Mouse (Mus musculus): Measurements from ENCODE around the gene Btnl10. TPM values are rescaled to one million over a fixed set of nuclear protein-coding genes. Genes with fewer than 3 reads are reported as not detected.

Btnl10 gene
- polyA plus RNA-seq, 3 experiments from 2014 or later: not detected

DNA sequence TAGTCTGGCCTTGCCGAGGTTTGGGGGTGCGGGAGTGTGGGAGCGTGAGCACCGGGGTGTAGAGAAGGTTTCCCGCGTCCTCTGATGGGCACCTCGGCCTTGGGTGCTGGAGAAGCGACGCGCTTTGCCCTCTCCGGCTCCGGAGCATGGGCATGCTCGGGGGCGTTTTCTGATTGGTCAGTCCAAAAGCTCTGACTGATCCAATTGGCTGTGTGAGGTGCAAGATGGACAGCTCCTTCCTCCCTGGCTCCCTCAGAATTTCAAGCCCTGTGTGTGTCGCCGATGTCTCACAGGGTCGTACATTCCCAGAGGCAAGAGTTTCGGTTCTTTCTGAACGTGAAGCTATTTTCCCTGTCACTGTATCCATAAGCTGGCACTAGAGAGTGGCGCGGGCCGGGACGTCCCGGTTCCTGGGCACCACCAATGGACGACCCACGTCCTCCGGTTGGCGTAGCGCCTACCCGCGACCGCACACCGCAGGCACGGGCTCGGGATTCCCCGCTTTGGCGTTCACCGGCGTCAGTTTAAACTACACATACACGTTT is 42.3 kb downstream of the Btnl10 start:
- peak; percentile 90 for ATAC-seq

DNA sequence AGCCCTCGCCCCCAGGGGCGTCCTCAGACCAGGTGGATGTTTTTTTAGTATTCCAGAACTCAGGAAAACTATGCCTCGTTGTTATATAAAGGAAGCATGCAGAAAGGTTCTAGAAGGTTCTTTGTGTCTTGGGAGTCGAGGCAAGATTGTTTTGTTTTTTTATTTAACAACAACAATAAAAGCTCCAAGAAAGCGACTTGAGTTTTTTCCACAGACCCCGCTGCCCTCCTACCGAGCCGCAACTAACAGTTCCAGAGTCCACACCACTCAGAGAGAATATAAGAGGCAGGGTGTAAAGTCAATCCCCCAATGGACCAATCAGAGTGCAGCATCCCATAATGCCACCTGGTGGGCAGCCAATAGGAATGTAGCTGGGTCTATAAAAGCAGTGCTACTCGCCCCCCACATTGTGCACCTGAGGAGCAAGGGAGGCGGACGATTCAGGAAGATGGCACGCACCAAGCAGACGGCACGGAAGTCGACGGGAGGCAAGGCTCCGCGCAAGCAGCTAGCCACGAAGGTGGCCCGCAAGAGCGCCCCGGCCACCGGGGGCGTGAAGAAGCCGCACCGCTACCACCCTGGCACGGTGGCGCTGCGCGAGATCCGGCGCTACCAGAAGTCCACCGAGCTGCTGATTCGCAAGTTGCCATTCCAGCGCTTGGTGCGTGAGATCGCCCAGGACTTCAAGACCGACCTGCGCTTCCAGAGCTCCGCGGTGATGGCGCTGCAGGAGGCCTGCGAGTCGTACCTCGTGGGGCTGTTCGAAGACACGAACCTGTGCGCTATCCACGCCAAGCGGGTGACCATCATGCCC is 43.9 kb downstream of the Btnl10 start:
- ATAC-seq: no peak

DNA sequence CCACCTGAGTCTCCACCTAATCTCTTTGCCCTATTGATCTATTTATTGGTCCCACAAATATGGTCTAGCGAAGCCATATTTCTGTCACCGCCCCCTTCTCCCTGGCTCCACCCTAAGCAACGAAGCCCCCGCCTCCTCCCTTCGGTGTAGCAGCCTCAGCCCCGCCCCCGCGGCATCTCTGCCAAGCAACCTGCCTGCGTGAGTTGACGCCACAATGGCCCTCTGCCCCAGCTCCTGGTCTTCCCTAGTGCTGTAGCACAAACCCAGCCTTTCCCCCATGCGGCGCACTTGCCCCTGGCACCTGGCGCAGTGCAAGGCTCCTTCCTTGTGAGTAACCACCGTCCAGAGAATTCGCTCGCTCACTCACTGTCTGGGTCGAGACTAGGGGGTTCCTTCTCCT is 45.8 kb downstream of the Btnl10 start:
- ATAC-seq: no peak

DNA sequence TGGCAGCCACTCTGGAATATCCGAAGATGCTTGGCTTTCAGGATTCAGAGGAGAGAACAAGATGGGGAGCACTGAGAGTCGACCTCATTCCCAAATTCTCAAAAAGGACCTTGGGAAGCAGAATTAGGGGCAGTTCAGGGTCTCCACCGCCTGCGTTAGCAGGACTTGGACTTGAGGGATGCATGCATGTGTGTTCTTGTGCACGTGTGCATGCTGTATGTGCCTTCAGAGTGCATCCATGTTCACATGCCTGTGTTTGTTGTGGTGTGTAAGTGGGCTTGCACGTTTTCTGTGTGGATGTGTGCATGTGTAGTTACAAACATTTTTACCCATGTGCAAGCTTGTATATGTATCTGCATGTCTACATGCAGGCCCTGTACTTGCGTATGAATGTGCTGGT is 46.5 kb downstream of the Btnl10 start:
- ATAC-seq: no peak

DNA sequence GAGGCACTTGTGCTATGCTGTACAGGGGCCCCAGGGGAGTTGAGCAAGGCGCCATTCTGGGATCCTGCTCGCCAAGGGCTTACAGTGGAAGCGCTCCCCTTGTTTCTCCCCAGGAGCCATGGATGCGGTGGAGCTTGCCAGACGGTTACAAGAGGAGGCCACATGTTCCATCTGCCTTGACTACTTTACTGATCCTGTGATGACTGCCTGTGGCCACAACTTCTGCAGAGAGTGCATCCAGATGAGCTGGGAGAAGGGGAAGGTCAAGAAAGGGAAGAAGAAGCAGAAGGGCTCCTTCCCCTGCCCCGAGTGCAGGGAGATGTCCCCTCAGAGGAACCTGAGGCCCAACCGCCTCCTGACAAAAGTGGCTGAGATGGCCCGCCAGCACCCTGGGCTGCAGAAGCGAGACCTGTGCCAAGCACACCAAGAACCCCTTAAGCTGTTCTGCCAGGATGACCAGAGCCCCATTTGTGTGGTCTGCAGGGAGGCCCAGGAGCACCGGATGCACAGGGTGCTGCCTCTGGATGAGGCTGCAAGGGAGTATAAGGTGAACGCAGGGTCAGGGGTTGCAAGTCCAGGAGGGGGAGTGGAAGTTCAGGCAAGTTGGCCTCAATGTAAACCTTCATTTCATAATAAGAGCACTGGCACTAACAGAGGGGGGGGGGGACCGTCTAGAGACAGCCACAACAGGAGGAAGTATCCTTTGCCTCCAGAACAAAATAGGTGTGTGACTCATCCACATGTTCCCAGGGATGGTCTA is 47.5 kb downstream of the Btnl10 start:
- ATAC-seq: no peak

DNA sequence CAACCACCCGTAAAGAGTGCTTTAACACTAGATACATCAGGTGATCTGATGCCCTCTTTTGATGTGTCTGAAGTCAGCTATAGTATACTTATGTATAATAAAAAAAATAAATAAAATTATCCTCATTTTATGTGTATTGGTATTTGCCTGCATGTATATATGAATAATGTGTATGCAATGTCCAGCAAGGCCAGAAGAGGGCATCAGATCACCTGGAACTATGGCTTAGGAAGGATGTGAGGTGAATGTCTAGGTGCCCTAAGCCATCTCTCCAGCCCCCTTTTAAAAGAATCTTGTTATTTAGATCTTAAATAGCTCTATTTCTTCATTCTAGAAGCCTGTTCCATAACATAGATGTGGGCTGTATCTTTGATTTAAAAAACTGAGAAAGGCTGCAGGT is 49.6 kb downstream of the Btnl10 start:
- ATAC-seq: no peak

DNA sequence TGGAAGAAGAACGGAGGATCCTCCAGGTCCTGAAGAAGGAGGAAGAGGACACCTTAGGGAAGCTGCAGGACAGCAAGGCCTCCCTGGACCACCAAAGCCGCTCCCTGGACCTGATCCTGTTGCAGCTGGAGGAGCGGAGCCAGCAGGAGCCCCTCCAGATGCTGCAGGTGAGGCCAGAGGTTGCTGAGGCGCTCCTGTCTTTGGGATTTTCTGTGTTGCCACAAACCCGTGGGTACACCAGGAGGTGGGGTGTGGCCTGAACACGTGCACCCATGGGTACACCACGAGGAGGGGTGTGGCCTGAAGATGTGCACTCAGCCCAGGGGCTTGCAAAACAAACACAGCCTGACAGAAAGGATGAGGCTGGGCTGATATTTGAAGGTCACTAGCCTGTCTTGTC is 50.8 kb downstream of the Btnl10 start:
- ATAC-seq: no peak

DNA sequence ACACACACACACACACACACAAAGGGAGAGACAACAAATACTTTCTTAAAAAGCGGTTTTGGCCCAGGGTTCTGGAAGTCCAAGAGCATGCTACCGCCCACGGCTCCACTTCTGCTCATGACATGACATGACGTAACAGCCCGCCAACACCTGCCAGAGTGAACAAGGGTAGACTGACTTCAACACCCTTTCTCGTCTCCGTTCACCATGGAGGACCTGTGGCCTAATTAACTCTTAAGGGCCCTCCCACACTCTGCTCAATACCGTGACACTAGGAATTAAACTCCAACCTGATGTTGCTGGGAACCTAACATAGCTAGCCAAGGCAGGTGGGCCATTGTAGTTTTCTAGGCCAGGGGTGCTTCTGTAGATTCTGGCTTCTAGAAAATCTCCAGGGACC is 51.3 kb downstream of the Btnl10 start:
- ATAC-seq: no peak

DNA sequence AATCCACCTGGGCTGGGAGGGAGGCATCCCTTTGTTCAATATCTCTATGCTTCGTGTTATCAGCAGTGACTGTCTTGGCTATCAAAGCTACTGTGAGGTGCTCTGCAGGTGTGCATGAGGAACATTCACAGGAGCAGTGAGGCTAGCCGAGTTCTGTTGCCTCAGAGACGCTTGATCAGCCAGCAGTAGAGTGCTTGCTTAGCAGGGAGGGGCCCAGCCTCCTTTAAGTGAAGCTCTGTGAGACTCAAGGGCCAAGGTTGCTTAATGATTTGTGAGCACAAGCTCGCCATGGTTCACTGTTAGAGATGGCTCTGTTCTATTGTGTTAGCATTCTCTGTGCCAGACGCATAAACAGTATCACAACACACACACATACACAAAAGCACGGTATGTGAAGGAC is 52.0 kb downstream of the Btnl10 start:
- no peak for ATAC-seq

DNA sequence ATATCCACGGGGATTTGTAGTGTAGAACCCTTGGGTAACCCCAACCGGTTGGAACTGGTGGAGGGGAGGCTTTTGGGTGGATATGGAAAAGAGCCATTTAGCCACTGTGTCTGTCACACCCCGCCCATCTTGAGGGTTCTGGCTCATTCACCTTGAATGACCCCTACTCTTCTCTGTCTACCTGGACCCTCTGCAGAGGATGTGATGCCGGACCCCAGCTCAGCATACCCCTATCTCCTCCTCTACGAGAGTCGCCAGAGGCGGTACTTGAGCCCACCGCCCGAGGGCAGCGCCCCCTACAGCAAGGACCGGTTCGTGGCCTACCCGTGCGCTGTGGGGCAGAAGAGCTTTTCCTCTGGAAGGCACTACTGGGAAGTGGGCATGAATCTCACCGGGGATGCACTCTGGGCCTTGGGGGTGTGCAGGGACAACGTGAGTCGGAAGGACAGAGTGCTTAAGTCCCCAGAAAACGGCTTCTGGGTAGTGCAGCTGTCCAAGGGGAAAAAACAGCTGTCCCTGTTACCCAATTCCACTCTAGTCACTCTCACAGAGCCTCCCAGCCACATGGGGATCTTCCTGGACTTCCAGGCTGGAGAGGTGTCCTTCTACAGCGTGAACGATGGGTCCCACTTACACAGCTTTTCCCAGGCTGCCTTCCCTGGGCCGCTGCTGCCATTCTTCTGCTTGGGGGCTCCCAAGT is 53.3 kb downstream of the Btnl10 start:
- ATAC-seq: no peak

DNA sequence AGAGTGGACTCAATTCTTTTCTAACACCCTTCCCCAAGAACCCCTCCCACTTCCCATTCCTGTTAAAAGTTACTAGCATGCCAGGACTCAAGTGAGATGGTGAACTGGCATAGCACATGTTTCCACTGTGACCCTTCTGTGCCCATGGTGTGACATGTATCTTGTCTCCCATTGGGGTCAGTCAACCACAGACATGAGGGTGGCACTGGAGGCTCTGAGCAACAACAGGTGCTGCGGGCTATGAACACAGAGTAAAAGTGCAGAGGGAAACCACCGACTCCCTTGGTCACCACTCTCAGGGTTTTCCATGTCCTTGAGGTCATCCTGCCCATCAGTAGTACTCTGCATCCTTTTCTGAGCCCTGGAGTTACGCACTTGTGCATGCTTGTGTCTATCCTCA is 54.1 kb downstream of the Btnl10 start:
- ATAC-seq: no peak

DNA sequence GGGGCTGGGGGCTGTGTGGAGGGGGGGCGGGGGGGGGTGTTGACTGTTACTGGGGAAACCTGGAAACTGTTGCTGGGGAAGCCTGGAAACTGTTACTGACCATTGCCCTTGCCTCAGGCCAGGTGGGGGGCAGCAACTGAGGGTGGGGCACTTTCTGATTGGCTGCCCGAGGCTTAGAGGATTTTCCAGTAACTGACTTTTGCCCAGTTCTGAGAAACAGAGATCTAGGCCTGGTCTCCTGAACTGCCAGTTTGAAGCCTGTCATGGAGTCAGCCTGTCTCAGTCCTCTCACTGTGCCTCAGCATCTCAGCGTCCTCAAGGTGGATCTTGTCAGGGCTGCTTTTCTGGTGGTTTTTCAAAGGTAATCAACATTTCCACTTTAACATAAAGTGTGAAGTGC is 56.7 kb downstream of the Btnl10 start:
- ATAC-seq: no peak

Other genes starting within 250 kb of the Btnl10 start
- not detected for gene Olfr320, start 236.8 kb upstream of the Btnl10 start, polyA plus RNA-seq (2017; shearing (Covaris generic))
- gene Olfr319, start 218.7 kb upstream of the Btnl10 start, polyA plus RNA-seq (2017; shearing (Covaris generic)): not detected
- gene Olfr318, start 193.9 kb upstream of the Btnl10 start, polyA plus RNA-seq (2017; shearing (Covaris generic)): not detected
- gene Olfr317, start 178.7 kb upstream of the Btnl10 start, polyA plus RNA-seq (2017; shearing (Covaris generic)): not detected
- gene Olfr316, start 165.2 kb upstream of the Btnl10 start, polyA plus RNA-seq (2017; shearing (Covaris generic)): not detected
- gene Olfr315, start 144.7 kb upstream of the Btnl10 start, polyA plus RNA-seq (2017; shearing (Covaris generic)): not detected
- not detected for gene Olfr314, start 135.0 kb upstream of the Btnl10 start, polyA plus RNA-seq (2017; shearing (Covaris generic))
- not detected for gene Fam183b, start 115.9 kb upstream of the Btnl10 start, polyA plus RNA-seq (2017; shearing (Covaris generic))
- gene Olfr313, start 102.9 kb upstream of the Btnl10 start, polyA plus RNA-seq (2017; shearing (Covaris generic)): not detected
- gene Olfr312, start 88.7 kb upstream of the Btnl10 start, polyA plus RNA-seq (2017; shearing (Covaris generic)): under 1 TPM in 1 of 3 experiments, not detected in 2; 0.13 TPM
- gene Olfr311, start 78.7 kb upstream of the Btnl10 start, polyA plus RNA-seq (2017; shearing (Covaris generic)): not detected
- gene Gm12258, start 70.8 kb upstream of the Btnl10 start, polyA plus RNA-seq (2017; shearing (Covaris generic)): 10 to 100 TPM in 1 of 3 experiments, 1 to 10 TPM in 2; 3.3 to 11.0 (median 8.5) TPM
- gene 2810021J22Rik, start 50.7 kb upstream of the Btnl10 start, polyA plus RNA-seq (2017; shearing (Covaris generic)): 10 to 100 TPM in 2 of 3 experiments, 1 to 10 TPM in 1; 7.3 to 12.4 (median 11.2) TPM
- gene Zfp39, start 13.7 kb upstream of the Btnl10 start, polyA plus RNA-seq (2017; shearing (Covaris generic)): 1 to 10 TPM; 7.8 to 9.5 (median 8.9) TPM
- 10 to 100 TPM; 12.8 to 24.5 (median 15.7) TPM for gene Rnf187, start 21.0 kb downstream of the Btnl10 start, polyA plus RNA-seq (2017; shearing (Covaris generic))
- 1 to 10 TPM; 2.9 to 5.2 (median 4.3) TPM for gene Hist3h2ba, start 31.0 kb downstream of the Btnl10 start, polyA plus RNA-seq (2017; shearing (Covaris generic))
- 1 to 10 TPM; 3.1 to 5.0 (median 4.2) TPM for gene Hist3h2a, start 36.8 kb downstream of the Btnl10 start, polyA plus RNA-seq (2017; shearing (Covaris generic))
- under 1 TPM in 2 of 3 experiments, not detected in 1; 0.14 to 0.40 TPM for gene Trim17, start 36.8 kb downstream of the Btnl10 start, polyA plus RNA-seq (2017; shearing (Covaris generic))
- 10 to 100 TPM; 18.8 to 24.0 (median 20.3) TPM for gene Trim11, start 60.2 kb downstream of the Btnl10 start, polyA plus RNA-seq (2017; shearing (Covaris generic))
- gene Obscn, start 218.5 kb downstream of the Btnl10 start, polyA plus RNA-seq (2017; shearing (Covaris generic)): not detected
- gene Iba57, start 245.8 kb downstream of the Btnl10 start, polyA plus RNA-seq (2017; shearing (Covaris generic)): 1 to 10 TPM; 1.3 to 1.5 (median 1.4) TPM